Mouse (Mus musculus) intestine, embryonic 15.5 days (tissue): ENCODE measurements at regions not wholly inside any gene's neighbourhood (a gene's known extent, or its start where the extent isn't known, plus 50 kb on each side); places are given as distances from the start of the nearest gene placed in this dataset.

Source experiments
- ATAC-seq: fragments of 200-750 bp; cut with Nextera tagmentation; 2 replicates; pipeline ENCODE4 v1.8.0; 2017; ENCODE audit warnings: moderate TSS enrichment, moderate library complexity
- H3K27ac ChIP-seq: fragments of 300-500 bp; sonication (generic); 2 replicates; pipeline ENCODE4 v1.5.1; 2015; ENCODE audit warnings: mild to moderate bottlenecking, inconsistent platforms
- H3K27me3 ChIP-seq: fragments of 300-500 bp; sonication (generic); replicated peaks from 2 replicates; pipeline ENCODE4 v1.6.1; 2015; ENCODE audit warnings: inconsistent platforms
- H3K36me3 ChIP-seq: fragments of 300-500 bp; sonication (generic); 2 replicates; pipeline ENCODE4 v1.6.1; 2015; ENCODE audit warnings: inconsistent platforms
- H3K4me1 ChIP-seq: fragments of 300-500 bp; sonication (generic); replicated peaks from 2 replicates; pipeline ENCODE4 v1.6.1; 2015; ENCODE audit warnings: inconsistent platforms
- H3K4me2 ChIP-seq: fragments of 300-500 bp; sonication (generic); replicated peaks from 2 replicates; pipeline ENCODE4 v1.6.1; 2015; ENCODE audit warnings: mild to moderate bottlenecking, inconsistent platforms
- H3K4me3 ChIP-seq: fragments of 300-500 bp; sonication (generic); replicated peaks from 2 replicates; pipeline ENCODE4 v1.5.1; 2015; ENCODE audit warnings: inconsistent platforms
- H3K9ac ChIP-seq: fragments of 300-500 bp; sonication (generic); 2 replicates; pipeline ENCODE4 v1.6.1; 2015; ENCODE audit warnings: inconsistent platforms
- H3K9me3 ChIP-seq: fragments of 300-500 bp; sonication (generic); 2 replicates; pipeline ENCODE4 v1.6.1; 2016; ENCODE audit warnings: inconsistent platforms
- WGBS: fragments of 180-500 bp; shearing (Covaris S2); methylation state at CpG from one replicate; pipeline ENCODE4 v1.1.7; 2015; 5-methylcytosine and 5-hydroxymethylcytosine counted together

DNA sequence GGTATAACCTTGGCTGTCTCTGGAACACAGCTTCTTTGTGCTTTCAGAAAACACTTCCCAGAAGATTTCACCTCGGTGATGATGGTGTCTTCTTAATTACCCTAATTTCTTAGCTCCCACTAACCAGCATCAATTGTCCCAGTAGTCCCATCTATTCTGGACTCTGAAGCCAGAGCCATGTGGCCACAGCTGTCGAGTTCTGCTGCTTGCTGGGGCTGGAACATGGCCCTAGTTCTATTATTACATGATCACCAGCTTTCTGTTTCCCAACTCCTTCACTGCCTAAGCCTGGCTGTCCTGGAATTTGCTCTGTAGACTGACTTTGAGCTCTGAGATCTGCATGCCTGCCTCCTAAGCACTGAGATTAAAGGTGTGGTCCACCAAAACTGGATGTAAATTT, 145.6 kb upstream of the Samsn1 start:
- Histone ChIP-seq H3K9ac (no peak overlapping the region), H3K27me3 (no peaks in the 10 kb centered on the region), H3K9me3 (no peaks in the 10 kb centered on the region), H3K4me2 (no peak overlapping the region), H3K27ac (no peak overlapping the region), H3K36me3 (no peaks in the 10 kb centered on the region), H3K4me3 (no peak overlapping the region), H3K4me1 (no peaks in the 10 kb centered on the region)
- 72% methylated on average over 2 of the region's 2 CpGs for WGBS
- no peak for ATAC-seq

GRCm38 (mm10) chr16:76160879-76161278, 138.8 kb upstream of the Samsn1 start:
- ATAC-seq = no peak
- H3K27ac ChIP-seq = no peak overlapping the region

GRCm38 (mm10) chr16:76158585-76158984, 136.5 kb upstream of the Samsn1 start:
- Histone ChIP-seq H3K27me3 (no peaks in the 10 kb centered on the region), H3K4me1 (no peaks in the 10 kb centered on the region), H3K9ac (no peak overlapping the region), H3K4me3 (no peak overlapping the region), H3K27ac (no peak overlapping the region), H3K4me2 (no peak overlapping the region), H3K9me3 (no peaks in the 10 kb centered on the region), H3K36me3 (no peaks in the 10 kb centered on the region)
- WGBS = 95% methylated on average over 7 of the region's 7 CpGs
- ATAC-seq = no peak

More at GRCm38 (mm10) chr16:76160879-76161278, 138.8 kb upstream of the Samsn1 start:
- no peak overlapping the region for H3K4me3 ChIP-seq
- H3K36me3 ChIP-seq = no peaks in the 10 kb centered on the region
- no peaks in the 10 kb centered on the region for H3K27me3 ChIP-seq
- H3K9ac ChIP-seq = no peak overlapping the region
- WGBS = 78% methylated on average over 5 of the region's 5 CpGs
- no peaks in the 10 kb centered on the region for H3K9me3 ChIP-seq
- H3K4me2 ChIP-seq = no peak overlapping the region
- H3K4me1 ChIP-seq = no peaks in the 10 kb centered on the region

DNA sequence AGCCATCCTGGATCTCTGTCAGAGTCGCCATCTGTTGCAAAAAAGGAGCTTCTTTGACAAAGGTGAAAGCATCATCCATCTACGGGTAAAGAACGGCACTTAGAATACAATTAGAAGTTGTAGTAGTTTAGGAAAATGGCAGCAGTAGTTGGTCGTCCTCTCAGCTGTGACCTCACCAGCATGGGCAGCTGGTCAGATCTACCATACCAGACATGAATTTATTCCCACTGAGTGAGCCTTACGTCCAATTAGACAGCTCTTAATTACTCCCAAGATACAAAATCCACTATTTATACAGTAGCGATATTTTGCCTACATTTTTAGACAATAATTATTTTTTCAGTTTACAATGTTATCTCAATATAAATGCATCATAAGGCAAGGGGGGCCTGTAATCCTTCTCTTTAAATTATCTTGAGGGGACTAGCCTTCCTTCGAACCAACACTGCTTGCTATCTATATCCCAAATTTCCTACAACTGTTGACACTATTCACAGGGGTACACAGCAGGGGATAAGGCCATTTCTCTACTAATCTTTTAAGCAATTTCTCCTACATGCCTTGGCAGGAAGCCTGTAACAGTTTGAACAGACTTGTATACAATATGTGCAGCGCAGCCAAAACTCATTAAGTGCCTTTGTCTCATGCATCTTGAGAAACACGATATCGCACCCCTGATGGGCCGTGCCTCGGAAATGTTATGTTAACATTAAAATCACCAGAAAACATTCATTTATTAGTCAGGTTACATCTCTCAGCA, 131.9 kb upstream of the Samsn1 start:
- Histone ChIP-seq H3K4me1 (no peaks in the 10 kb centered on the region), H3K9ac (no peak overlapping the region), H3K4me3 (no peak overlapping the region), H3K9me3 (no peaks in the 10 kb centered on the region), H3K4me2 (no peak overlapping the region), H3K36me3 (no peaks in the 10 kb centered on the region), H3K27me3 (no peaks in the 10 kb centered on the region), H3K27ac (no peak overlapping the region)
- ATAC-seq = no peak
- 73% methylated on average over 12 of the region's 12 CpGs for WGBS

- Histone ChIP-seq H3K27me3 (no peaks in the 10 kb centered on the region), H3K4me3 (no peak overlapping the region), H3K27ac (no peak overlapping the region), H3K9me3 (no peaks in the 10 kb centered on the region), H3K9ac (no peak overlapping the region), H3K36me3 (no peaks in the 10 kb centered on the region), H3K4me1 (no peaks in the 10 kb centered on the region), H3K4me2 (no peak overlapping the region)
- ATAC-seq = no peak
- 57% methylated on average over 5 of the region's 5 CpGs for WGBS
Measured at GRCm38 (mm10) chr16:76149581-76149980, 127.5 kb upstream of the Samsn1 start.

DNA sequence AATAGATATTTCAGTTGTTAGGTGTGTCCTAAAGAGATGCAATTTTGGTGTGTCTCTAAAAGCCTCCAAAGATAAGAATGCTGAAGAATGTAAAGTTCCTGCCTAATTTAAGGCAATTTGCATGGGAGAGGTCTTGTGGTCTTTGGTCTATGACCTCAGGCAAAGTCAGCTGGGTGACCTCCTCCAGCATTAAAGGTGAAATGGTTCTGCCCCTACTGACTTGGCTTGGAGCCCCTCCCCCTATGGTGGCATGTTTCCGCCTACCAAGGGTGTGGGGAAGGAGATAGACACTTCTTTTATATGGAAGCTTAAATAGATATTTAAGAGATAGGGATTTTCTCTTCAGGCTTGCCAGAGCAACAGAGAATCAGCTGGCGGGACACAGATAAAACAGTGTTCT, 111.8 kb upstream of the Samsn1 start:
- Histone ChIP-seq H3K9me3 (no peaks in the 10 kb centered on the region), H3K27me3 (no peaks in the 10 kb centered on the region), H3K4me2 (no peak overlapping the region), H3K9ac (no peak overlapping the region), H3K4me3 (no peak overlapping the region), H3K27ac (no peak overlapping the region), H3K4me1 (no peaks in the 10 kb centered on the region), H3K36me3 (no peaks in the 10 kb centered on the region)
- no peak for ATAC-seq
- WGBS = 94% methylated on average over 2 of the region's 2 CpGs

GRCm38 (mm10) chr16:76130486-76130885, 108.4 kb upstream of the Samsn1 start:
- no peak overlapping the region for H3K4me2 ChIP-seq
- H3K4me1 ChIP-seq = no peaks in the 10 kb centered on the region
- WGBS = 88% methylated on average over 9 of the region's 9 CpGs
- no peak overlapping the region for H3K27ac ChIP-seq
- no peak overlapping the region for H3K9ac ChIP-seq
- H3K27me3 ChIP-seq = no peaks in the 10 kb centered on the region
- no peaks in the 10 kb centered on the region for H3K9me3 ChIP-seq
- no peaks in the 10 kb centered on the region for H3K36me3 ChIP-seq
- no peak for ATAC-seq
- H3K4me3 ChIP-seq = no peak overlapping the region

- WGBS = 91% methylated on average over 2 of the region's 2 CpGs
- Histone ChIP-seq H3K9me3 (no peaks in the 10 kb centered on the region), H3K36me3 (no peaks in the 10 kb centered on the region), H3K4me3 (no peak overlapping the region), H3K27ac (no peak overlapping the region), H3K27me3 (no peaks in the 10 kb centered on the region), H3K4me2 (no peak overlapping the region), H3K4me1 (no peaks in the 10 kb centered on the region), H3K9ac (no peak overlapping the region)
- no peak for ATAC-seq
Measured at GRCm38 (mm10) chr16:76129982-76130381, 107.9 kb upstream of the Samsn1 start.

DNA sequence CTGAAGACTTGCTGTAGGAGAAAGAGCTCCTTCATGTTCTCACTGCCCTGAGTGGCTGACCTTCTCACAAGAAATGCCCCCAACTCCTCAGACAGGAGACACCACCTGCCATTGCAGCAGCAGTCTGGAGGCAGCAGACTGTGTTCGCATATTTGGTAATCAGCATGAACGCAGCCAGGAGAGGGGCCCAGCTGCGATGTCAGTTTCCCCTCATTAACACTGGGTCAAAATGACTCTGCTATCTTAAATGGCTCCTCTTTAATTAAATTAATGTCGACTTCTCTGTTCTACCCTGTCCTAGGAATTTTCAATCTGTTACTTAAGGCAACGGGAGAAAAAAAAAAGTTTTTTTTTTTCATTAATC, 100.9 kb upstream of the Samsn1 start:
- H3K9me3 ChIP-seq = no peaks in the 10 kb centered on the region
- H3K9ac ChIP-seq = no peak overlapping the region
- H3K4me3 ChIP-seq = no peak overlapping the region
- no peak overlapping the region for H3K27ac ChIP-seq
- 69% methylated on average over 5 of the region's 5 CpGs for WGBS
- no peak for ATAC-seq
- H3K27me3 ChIP-seq = no peaks in the 10 kb centered on the region
- H3K4me2 ChIP-seq = no peak overlapping the region
- no peaks in the 10 kb centered on the region for H3K36me3 ChIP-seq
- no peaks in the 10 kb centered on the region for H3K4me1 ChIP-seq

DNA sequence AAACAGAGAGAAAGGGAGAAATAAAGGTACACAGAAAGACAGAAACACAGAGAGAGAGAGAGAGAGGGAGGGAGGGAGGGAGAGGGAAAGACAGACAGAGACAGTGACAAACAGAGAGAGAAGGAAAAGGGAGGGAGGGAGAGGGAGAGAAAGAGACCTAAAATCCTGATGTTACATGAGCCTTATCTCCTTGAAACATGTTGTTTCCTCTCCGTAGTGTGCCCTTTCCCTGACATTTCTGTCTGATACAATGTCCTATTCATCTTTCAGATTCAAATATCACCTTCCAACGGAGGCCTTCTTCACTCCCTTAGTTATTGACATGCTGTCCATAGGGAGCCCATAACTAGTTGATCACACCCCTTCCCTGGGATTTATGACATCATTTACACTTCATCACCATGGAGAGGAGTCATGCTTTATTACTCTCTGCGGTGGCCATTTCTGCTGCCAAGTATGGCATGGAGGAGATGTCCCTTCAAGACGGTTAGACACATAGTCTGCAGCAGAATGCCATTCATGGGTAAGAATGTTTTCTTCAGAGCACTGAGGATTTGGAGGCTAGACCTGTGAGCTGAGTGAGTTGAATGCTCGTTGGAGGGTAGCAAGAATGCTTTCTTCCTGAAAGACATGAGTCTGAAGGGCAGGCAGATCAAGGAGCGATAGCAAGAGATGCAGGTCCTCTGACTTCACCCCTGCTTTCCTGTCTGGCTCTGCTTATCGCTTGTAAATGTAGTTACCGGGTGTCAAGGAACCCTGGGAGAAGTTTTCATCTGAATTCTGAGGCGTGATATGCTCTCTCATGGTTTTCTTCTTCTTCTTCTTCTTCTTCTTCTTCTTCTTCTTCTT, 100.3 kb upstream of the Samsn1 start:
- 75% methylated on average over 9 of the region's 9 CpGs for WGBS
- no peak overlapping the region for H3K27ac ChIP-seq
- no peaks in the 10 kb centered on the region for H3K27me3 ChIP-seq
- H3K4me3 ChIP-seq = no peak overlapping the region
- no peak for ATAC-seq
- no peaks in the 10 kb centered on the region for H3K4me1 ChIP-seq
- no peaks in the 10 kb centered on the region for H3K36me3 ChIP-seq
- H3K9ac ChIP-seq = no peak overlapping the region
- no peak overlapping the region for H3K4me2 ChIP-seq
- no peaks in the 10 kb centered on the region for H3K9me3 ChIP-seq

- no peak overlapping the region for H3K9ac ChIP-seq
- H3K4me1 ChIP-seq = no peaks in the 10 kb centered on the region
- H3K27ac ChIP-seq = no peak overlapping the region
- no peaks in the 10 kb centered on the region for H3K9me3 ChIP-seq
- H3K4me2 ChIP-seq = no peak overlapping the region
- H3K27me3 ChIP-seq = no peaks in the 10 kb centered on the region
- H3K36me3 ChIP-seq = no peaks in the 10 kb centered on the region
- WGBS = 94% methylated on average over 2 of the region's 2 CpGs
- H3K4me3 ChIP-seq = no peak overlapping the region
- ATAC-seq = no peak
Measured at GRCm38 (mm10) chr16:76120712-76121111, 98.6 kb upstream of the Samsn1 start.

DNA sequence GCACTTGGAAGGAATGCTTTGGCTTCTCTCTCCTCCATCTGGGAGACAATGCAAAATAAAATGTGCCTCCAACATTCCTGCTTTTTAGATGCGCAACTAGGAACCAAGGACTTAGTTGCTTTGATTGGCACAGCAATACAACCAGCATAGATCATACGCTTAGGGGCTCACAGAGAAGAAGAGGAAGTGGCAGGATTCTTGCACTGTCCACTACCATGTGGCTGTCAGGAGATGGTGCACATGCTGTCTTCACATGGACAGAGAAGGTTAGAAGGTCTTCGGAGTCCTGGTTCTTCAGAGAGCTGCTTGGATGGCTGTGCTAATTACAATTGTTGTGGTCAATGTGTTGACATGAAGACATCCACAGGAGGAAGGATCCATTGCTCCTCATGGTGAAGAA, 88.3 kb upstream of the Samsn1 start:
- Histone ChIP-seq H3K36me3 (no peaks in the 10 kb centered on the region), H3K4me3 (no peak overlapping the region), H3K9me3 (no peaks in the 10 kb centered on the region), H3K27ac (no peak overlapping the region), H3K4me1 (no peaks in the 10 kb centered on the region), H3K9ac (no peak overlapping the region), H3K4me2 (no peak overlapping the region), H3K27me3 (no peaks in the 10 kb centered on the region)
- WGBS = 93% methylated on average over 3 of the region's 3 CpGs
- ATAC-seq = no peak

GRCm38 (mm10) chr16:76108464-76108863, 86.4 kb upstream of the Samsn1 start:
- Histone ChIP-seq H3K4me3 (no peak overlapping the region), H3K4me1 (no peaks in the 10 kb centered on the region), H3K27me3 (no peaks in the 10 kb centered on the region), H3K36me3 (no peaks in the 10 kb centered on the region), H3K9me3 (no peaks in the 10 kb centered on the region), H3K9ac (no peak overlapping the region), H3K27ac (no peak overlapping the region), H3K4me2 (no peak overlapping the region)
- no peak for ATAC-seq
- 48% methylated on average over 2 of the region's 2 CpGs for WGBS
